Mouse (Mus musculus): Measurements from ENCODE around the gene Pde2a. TPM values are rescaled to one million over a fixed set of nuclear protein-coding genes. Genes with fewer than 3 reads are reported as not detected.

The Pde2a gene
- polyA plus RNA-seq, 1 experiment from 2014 or later = 31.6 TPM

GRCm38 (mm10) chr7:101461571-101461970 is 40.1 kb downstream of the Pde2a start:
- H3K27me3 ChIP-seq (ENCODE audit: control insufficient read depth, insufficient read depth, low read depth, low read length) = no peaks in the 10 kb centered on the region
- H3K9me3 ChIP-seq (replicated peaks; ENCODE audit: control insufficient read depth, low read length, poor library complexity, severe bottlenecking) = no peaks in the 10 kb centered on the region
- no peak overlapping the region for H3K4me3 ChIP-seq (ENCODE audit: low read depth, low read length)
- 88% methylated on average over 11 of the region's 11 CpGs for WGBS
- no peaks in the 10 kb centered on the region for H3K36me3 ChIP-seq (ENCODE audit: control insufficient read depth, insufficient read depth, low read length)
- ATAC-seq = no peak
- no peak overlapping the region for H3K9ac ChIP-seq (ENCODE audit: low read depth, low read length)
- no peak overlapping the region for H3K27ac ChIP-seq (ENCODE audit: low read length)
- H3K4me1 ChIP-seq (ENCODE audit: control insufficient read depth, insufficient read depth, low read length) = no peaks in the 10 kb centered on the region; the same call in 1 of the 2 replicates
- H3K4me2 ChIP-seq (ENCODE audit: low read length) = no peak overlapping the region

GRCm38 (mm10) chr7:101462327-101463068 is 41.0 kb downstream of the Pde2a start:
- no peaks in the 10 kb centered on the region for H3K27me3 ChIP-seq (ENCODE audit: control insufficient read depth, insufficient read depth, low read depth, low read length)
- H3K4me3 ChIP-seq (ENCODE audit: low read depth, low read length) = no peak overlapping the region
- no peaks in the 10 kb centered on the region; the same call in 1 of the 2 replicates for H3K4me1 ChIP-seq (ENCODE audit: control insufficient read depth, insufficient read depth, low read length)
- H3K9me3 ChIP-seq (replicated peaks; ENCODE audit: control insufficient read depth, low read length, poor library complexity, severe bottlenecking) = no peaks in the 10 kb centered on the region
- no peaks in the 10 kb centered on the region for H3K36me3 ChIP-seq (ENCODE audit: control insufficient read depth, insufficient read depth, low read length)
- peak; percentile 13; the same call in 1 of the 2 replicates for ATAC-seq
- WGBS = 74% methylated on average over 14 of the region's 14 CpGs
- no peak overlapping the region for H3K27ac ChIP-seq (ENCODE audit: low read length)
- no peak overlapping the region for H3K9ac ChIP-seq (ENCODE audit: low read depth, low read length)
- H3K4me2 ChIP-seq (ENCODE audit: low read length) = no peak overlapping the region

GRCm38 (mm10) chr7:101463665-101464271 is 42.3 kb downstream of the Pde2a start:
- 67% methylated on average over 11 of the region's 11 CpGs for WGBS
- Histone ChIP-seq H3K36me3 (ENCODE audit: control insufficient read depth, insufficient read depth, low read length) (no peaks in the 10 kb centered on the region), H3K4me3 (ENCODE audit: low read depth, low read length) (no peak overlapping the region), H3K4me1 (ENCODE audit: control insufficient read depth, insufficient read depth, low read length) (no peaks in the 10 kb centered on the region; the same call in 1 of the 2 replicates), H3K4me2 (ENCODE audit: low read length) (no peak overlapping the region), H3K27me3 (ENCODE audit: control insufficient read depth, insufficient read depth, low read depth, low read length) (no peaks in the 10 kb centered on the region), H3K9me3 (replicated peaks; ENCODE audit: control insufficient read depth, low read length, poor library complexity, severe bottlenecking) (no peaks in the 10 kb centered on the region), H3K9ac (ENCODE audit: low read depth, low read length) (no peak overlapping the region), H3K27ac (ENCODE audit: low read length) (no peak overlapping the region)
- ATAC-seq = no peak

- Histone ChIP-seq H3K4me2 (ENCODE audit: low read length) (no peak overlapping the region), H3K27ac (ENCODE audit: low read length) (no peak overlapping the region)
- no peak for ATAC-seq
Measured at GRCm38 (mm10) chr7:101464927-101465326, 43.4 kb downstream of the Pde2a start.

GRCm38 (mm10) chr7:101465392-101465791 is 43.9 kb downstream of the Pde2a start:
- no peak for ATAC-seq
- H3K9me3 ChIP-seq (replicated peaks; ENCODE audit: control insufficient read depth, low read length, poor library complexity, severe bottlenecking) = no peaks in the 10 kb centered on the region
- no peak overlapping the region for H3K4me3 ChIP-seq (ENCODE audit: low read depth, low read length)
- no peak overlapping the region for H3K9ac ChIP-seq (ENCODE audit: low read depth, low read length)
- no peaks in the 10 kb centered on the region for H3K27me3 ChIP-seq (ENCODE audit: control insufficient read depth, insufficient read depth, low read depth, low read length)
- H3K27ac ChIP-seq (ENCODE audit: low read length) = no peak overlapping the region
- H3K4me1 ChIP-seq (ENCODE audit: control insufficient read depth, insufficient read depth, low read length) = no peaks in the 10 kb centered on the region
- WGBS = 57% methylated on average over 14 of the region's 14 CpGs
- no peaks in the 10 kb centered on the region for H3K36me3 ChIP-seq (ENCODE audit: control insufficient read depth, insufficient read depth, low read length)
- H3K4me2 ChIP-seq (ENCODE audit: low read length) = no peak overlapping the region

More at GRCm38 (mm10) chr7:101464927-101465326, 43.4 kb downstream of the Pde2a start:
- H3K9me3 ChIP-seq (replicated peaks; ENCODE audit: control insufficient read depth, low read length, poor library complexity, severe bottlenecking) = no peaks in the 10 kb centered on the region
- no peaks in the 10 kb centered on the region for H3K27me3 ChIP-seq (ENCODE audit: control insufficient read depth, insufficient read depth, low read depth, low read length)
- H3K4me3 ChIP-seq (ENCODE audit: low read depth, low read length) = no peak overlapping the region
- WGBS = 74% methylated on average over 4 of the region's 4 CpGs
- H3K9ac ChIP-seq (ENCODE audit: low read depth, low read length) = no peak overlapping the region
- no peaks in the 10 kb centered on the region for H3K36me3 ChIP-seq (ENCODE audit: control insufficient read depth, insufficient read depth, low read length)
- no peaks in the 10 kb centered on the region; the same call in 1 of the 2 replicates for H3K4me1 ChIP-seq (ENCODE audit: control insufficient read depth, insufficient read depth, low read length)

GRCm38 (mm10) chr7:101465850-101466580 is 44.5 kb downstream of the Pde2a start:
- Histone ChIP-seq H3K4me2 (ENCODE audit: low read length) (no peak overlapping the region), H3K9ac (ENCODE audit: low read depth, low read length) (no peak overlapping the region), H3K4me3 (ENCODE audit: low read depth, low read length) (no peak overlapping the region), H3K27me3 (ENCODE audit: control insufficient read depth, insufficient read depth, low read depth, low read length) (no peaks in the 10 kb centered on the region), H3K36me3 (ENCODE audit: control insufficient read depth, insufficient read depth, low read length) (no peaks in the 10 kb centered on the region), H3K9me3 (replicated peaks; ENCODE audit: control insufficient read depth, low read length, poor library complexity, severe bottlenecking) (no peaks in the 10 kb centered on the region), H3K27ac (ENCODE audit: low read length) (no peak overlapping the region), H3K4me1 (ENCODE audit: control insufficient read depth, insufficient read depth, low read length) (no peaks in the 10 kb centered on the region)
- WGBS = 88% methylated on average over 8 of the region's 8 CpGs
- ATAC-seq = no peak

- Histone ChIP-seq H3K4me1 (ENCODE audit: control insufficient read depth, insufficient read depth, low read length) (no peaks in the 10 kb centered on the region), H3K4me3 (ENCODE audit: low read depth, low read length) (no peak overlapping the region), H3K27ac (ENCODE audit: low read length) (no peak overlapping the region), H3K36me3 (ENCODE audit: control insufficient read depth, insufficient read depth, low read length) (no peaks in the 10 kb centered on the region), H3K4me2 (ENCODE audit: low read length) (no peak overlapping the region), H3K9me3 (replicated peaks; ENCODE audit: control insufficient read depth, low read length, poor library complexity, severe bottlenecking) (no peaks in the 10 kb centered on the region), H3K9ac (ENCODE audit: low read depth, low read length) (no peak overlapping the region), H3K27me3 (ENCODE audit: control insufficient read depth, insufficient read depth, low read depth, low read length) (no peaks in the 10 kb centered on the region)
- WGBS = 87% methylated on average over 6 of the region's 6 CpGs
- no peak for ATAC-seq
Measured at GRCm38 (mm10) chr7:101466581-101467081, 45.1 kb downstream of the Pde2a start.

GRCm38 (mm10) chr7:101471423-101471822 is 49.9 kb downstream of the Pde2a start:
- no peaks in the 10 kb centered on the region for H3K4me1 ChIP-seq (ENCODE audit: control insufficient read depth, insufficient read depth, low read length)
- 98% methylated on average over 2 of the region's 2 CpGs for WGBS
- H3K36me3 ChIP-seq (ENCODE audit: control insufficient read depth, insufficient read depth, low read length) = no peaks in the 10 kb centered on the region
- no peaks in the 10 kb centered on the region for H3K9me3 ChIP-seq (replicated peaks; ENCODE audit: control insufficient read depth, low read length, poor library complexity, severe bottlenecking)
- H3K4me2 ChIP-seq (ENCODE audit: low read length) = no peak overlapping the region
- H3K27me3 ChIP-seq (ENCODE audit: control insufficient read depth, insufficient read depth, low read depth, low read length) = no peaks in the 10 kb centered on the region
- H3K4me3 ChIP-seq (ENCODE audit: low read depth, low read length) = no peak overlapping the region
- no peak for ATAC-seq
- H3K9ac ChIP-seq (ENCODE audit: low read depth, low read length) = no peak overlapping the region
- H3K27ac ChIP-seq (ENCODE audit: low read length) = no peak overlapping the region
